Mouse (Mus musculus): ENCODE measurements around the gene B9d2. TPM values are rescaled to one million over a fixed set of nuclear protein-coding genes. Genes with fewer than 3 reads are reported as not detected.

The B9d2 gene
- polyA plus RNA-seq (2015; fragmentation: Nextera tagmentation; extraction: Ambion mirVana) = 40.3 and 41.4 TPM in 2 replicates

DNA sequence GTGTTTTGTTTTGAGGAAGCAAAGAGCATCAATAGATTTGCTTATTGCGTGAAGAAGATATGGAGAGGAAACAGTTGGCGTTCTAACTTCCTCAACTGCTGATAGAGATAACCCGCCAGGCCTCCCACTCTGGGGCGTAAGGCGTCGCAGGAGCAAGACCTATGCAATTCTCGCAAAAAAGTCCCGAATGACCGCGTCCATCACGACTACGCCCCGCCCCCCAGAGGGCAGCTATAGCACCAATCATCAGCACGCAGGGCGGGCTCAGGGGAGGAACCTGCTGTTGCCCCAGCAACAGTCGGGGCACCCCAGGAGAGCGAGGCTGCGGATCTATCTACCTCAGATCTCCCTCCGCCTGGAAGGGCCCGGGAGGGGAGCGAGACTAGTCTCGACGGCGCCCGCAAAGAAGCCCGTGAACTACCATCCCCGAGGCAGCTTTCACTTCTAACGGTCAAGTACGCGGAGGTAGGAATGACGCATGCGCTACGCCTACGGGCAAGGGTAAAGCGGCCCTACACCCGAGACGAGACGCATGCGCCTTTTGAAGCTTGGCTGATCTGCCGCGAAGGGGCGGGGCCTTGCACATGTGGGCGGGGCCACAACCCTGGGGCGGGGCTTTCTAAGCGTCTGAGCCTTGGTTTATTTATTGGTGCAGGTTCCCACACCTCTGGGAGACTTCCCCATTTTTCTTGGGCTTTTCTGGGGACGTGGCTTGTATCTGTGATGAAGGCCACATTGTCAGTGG is at the start of gene B9d2:
B9d2 (plus strand) TSS at position 267 of the 745 bp plus-strand sequence.
- H3K4me3 ChIP-seq (replicated peaks) = peak within 1 kb of the TSS; percentile 60
- H3K4me2 ChIP-seq (replicated peaks) = peak within 1 kb of the TSS; percentile 61
- no peaks in the 10 kb centered on the region for H3K9me3 ChIP-seq
- peak; percentile 96 for ATAC-seq
- H3K36me3 ChIP-seq = peaks cover 6% of the 10 kb centered on the region; the same call in 1 of the 2 replicates
- peak within 1 kb of the TSS; percentile 70 for H3K9ac ChIP-seq (replicated peaks)
- H3K27me3 ChIP-seq = peaks cover 24% of the 10 kb centered on the region
- peak within 1 kb of the TSS; percentile 96 for H3K27ac ChIP-seq
- WGBS = under 1% methylated on average over 46 of the region's 46 CpGs
- H3K4me1 ChIP-seq (replicated peaks) = peaks cover 21% of the 10 kb centered on the region

DNA sequence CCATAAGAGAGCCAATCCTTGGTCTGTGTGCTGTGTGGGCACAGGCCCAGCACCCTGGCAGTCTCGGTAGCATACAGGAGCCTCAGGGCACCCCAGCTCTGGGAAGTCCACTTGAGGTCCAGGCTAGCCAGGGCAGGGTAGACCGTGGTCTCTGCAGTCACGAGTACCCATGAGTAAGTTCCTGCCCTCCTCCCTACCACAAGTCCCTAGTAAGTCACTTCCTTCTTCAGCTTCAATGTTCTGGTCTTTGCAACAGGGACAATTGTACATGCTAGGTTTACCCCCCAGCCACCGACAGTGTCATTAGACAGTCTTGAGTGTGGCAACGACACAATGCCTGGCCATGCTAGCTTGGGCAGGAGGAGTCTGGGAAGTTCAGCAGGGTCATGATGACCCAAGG is 47.9 kb upstream of the B9d2 start:
- ATAC-seq = no peak
- H3K36me3 ChIP-seq = peaks cover 80% of the 10 kb centered on the region
- WGBS = 94% methylated on average over 5 of the region's 5 CpGs

DNA sequence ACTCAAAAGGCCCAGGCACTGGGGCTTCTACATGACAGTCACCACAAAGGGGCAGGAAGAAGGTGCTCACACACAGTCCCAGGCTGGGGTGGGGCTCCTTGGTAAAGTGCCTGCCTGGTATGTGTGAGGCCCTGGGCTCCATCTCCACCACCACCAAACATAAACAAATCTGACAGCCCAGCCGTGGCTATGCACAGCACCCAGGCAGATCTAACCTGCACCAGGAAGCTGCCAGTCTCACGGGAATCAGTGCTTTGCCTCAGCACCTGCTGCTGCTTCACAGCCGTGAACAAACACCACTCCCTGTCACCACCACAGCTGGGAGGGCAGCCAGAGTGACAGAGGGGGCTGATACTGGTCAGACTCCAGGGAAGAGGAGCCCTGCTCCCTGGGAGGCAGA is 44.2 kb upstream of the B9d2 start:
- Histone ChIP-seq H3K27ac (no peak overlapping the region), H3K4me1 (replicated peaks) (no peaks in the 10 kb centered on the region), H3K9ac (replicated peaks) (no peak overlapping the region), H3K4me3 (replicated peaks) (no peak overlapping the region), H3K36me3 (peaks cover 83% of the 10 kb centered on the region), H3K27me3 (no peaks in the 10 kb centered on the region), H3K4me2 (replicated peaks) (no peak overlapping the region), H3K9me3 (no peaks in the 10 kb centered on the region)
- ATAC-seq = no peak
- 92% methylated on average over 3 of the region's 3 CpGs for WGBS

More for the DNA sequence above, 47.9 kb upstream of the B9d2 start:
- no peak overlapping the region for H3K9ac ChIP-seq (replicated peaks)
- peaks cover 5% of the 10 kb centered on the region for H3K4me1 ChIP-seq (replicated peaks)
- no peak overlapping the region for H3K4me2 ChIP-seq (replicated peaks)
- no peak overlapping the region for H3K27ac ChIP-seq
- peaks cover 15% of the 10 kb centered on the region for H3K27me3 ChIP-seq
- no peak overlapping the region for H3K4me3 ChIP-seq (replicated peaks)
- H3K9me3 ChIP-seq = no peaks in the 10 kb centered on the region

DNA sequence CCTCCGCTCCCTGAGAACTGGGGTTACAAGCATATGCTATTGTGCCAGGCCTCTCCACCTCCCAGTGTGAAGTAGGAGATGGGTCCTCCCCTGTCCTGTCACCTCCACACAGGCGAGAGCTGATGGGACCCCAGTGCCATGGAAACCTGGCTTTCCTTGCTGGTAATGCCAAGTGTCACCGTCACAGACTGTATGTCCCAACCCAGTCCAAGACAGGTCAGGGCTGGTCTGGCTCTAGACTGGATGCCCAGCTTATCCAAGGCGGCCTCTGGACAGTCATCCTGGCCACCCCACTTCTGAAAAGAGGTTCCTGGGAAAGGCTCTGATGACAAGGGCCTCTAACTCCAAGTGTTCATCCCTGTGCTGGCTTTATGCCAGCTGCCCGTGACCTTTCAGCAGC is 43.5 kb upstream of the B9d2 start:
- Histone ChIP-seq H3K36me3 (peaks cover 79% of the 10 kb centered on the region), H3K27me3 (no peaks in the 10 kb centered on the region), H3K4me3 (replicated peaks) (no peak overlapping the region), H3K9ac (replicated peaks) (no peak overlapping the region), H3K4me1 (replicated peaks) (no peaks in the 10 kb centered on the region), H3K4me2 (replicated peaks) (no peak overlapping the region), H3K27ac (no peak overlapping the region), H3K9me3 (no peaks in the 10 kb centered on the region)
- 90% methylated on average over 5 of the region's 5 CpGs for WGBS
- no peak for ATAC-seq

DNA sequence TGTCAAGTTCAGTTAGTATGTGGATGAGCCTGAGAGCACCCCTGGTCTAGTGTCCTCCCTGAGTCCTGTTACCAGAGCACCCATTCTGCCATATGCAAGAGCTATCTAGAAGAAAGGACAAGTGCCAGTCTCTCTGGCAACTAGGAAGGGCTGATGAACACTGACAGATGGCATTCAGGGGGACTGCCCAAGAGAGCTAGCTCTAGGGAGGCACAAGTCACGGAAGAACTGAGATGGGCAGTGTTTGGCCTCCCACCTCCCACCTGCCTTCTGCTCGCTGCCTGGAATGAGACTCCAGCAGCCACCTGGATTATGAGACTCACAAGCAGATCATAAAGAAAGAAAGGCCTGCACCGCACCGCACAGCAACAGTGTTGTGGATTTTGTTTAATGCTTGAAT is 40.8 kb upstream of the B9d2 start:
- Histone ChIP-seq H3K9me3 (no peaks in the 10 kb centered on the region), H3K27ac (no peak overlapping the region), H3K27me3 (no peaks in the 10 kb centered on the region), H3K4me3 (replicated peaks) (no peak overlapping the region), H3K36me3 (peaks cover 62% of the 10 kb centered on the region), H3K4me2 (replicated peaks) (no peak overlapping the region), H3K4me1 (replicated peaks) (no peaks in the 10 kb centered on the region), H3K9ac (replicated peaks) (no peak overlapping the region)
- WGBS = 87% methylated on average over 4 of the region's 4 CpGs
- no peak for ATAC-seq

DNA sequence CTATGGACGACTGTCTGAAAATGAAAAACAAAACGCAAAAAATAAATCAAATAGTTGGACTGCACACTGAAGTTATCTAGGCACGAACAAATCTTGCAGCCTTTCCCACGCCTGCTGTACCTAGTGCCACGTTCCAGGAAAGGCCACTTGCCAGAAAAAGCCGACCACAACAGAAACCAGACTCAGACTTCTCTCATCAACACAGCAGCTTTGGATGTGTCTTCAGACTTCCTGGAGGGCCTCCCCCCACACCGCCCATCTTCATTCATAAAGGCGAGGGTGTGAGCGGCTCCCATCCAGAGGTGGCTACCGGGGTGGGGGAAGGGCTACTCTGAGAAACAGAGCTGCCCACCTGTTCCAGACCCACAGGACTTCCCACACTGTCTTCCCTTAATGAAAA is 36.4 kb upstream of the B9d2 start:
- Histone ChIP-seq H3K4me3 (replicated peaks) (no peak overlapping the region), H3K9me3 (no peaks in the 10 kb centered on the region), H3K36me3 (peaks cover 29% of the 10 kb centered on the region), H3K27me3 (no peaks in the 10 kb centered on the region), H3K27ac (no peak overlapping the region), H3K4me2 (replicated peaks) (no peak overlapping the region), H3K9ac (replicated peaks) (no peak overlapping the region), H3K4me1 (replicated peaks) (0 out of 2 replicates have a peak, but pooled peaks cover 3% of the 10 kb centered on the region)
- ATAC-seq = no peak
- 89% methylated on average over 10 of the region's 10 CpGs for WGBS

DNA sequence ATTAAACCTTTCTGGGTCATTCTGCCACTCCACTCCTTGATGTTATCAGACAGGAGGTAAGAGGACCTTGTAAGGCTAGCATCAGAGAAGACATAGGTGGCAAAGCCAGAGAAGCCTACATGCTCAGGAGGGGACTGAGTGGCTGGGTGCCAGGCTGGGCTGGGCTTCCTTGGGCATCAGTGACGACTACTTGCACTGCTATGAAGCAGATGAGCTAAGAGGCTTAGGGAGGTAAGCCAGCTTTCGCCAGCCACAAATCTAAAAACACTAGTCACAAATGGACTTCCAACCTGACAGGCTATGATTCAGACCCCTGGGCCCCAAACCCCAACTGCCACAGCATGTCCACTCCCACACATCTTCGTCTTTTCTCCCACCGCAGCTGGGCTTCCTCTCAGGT is 35.9 kb upstream of the B9d2 start:
- Histone ChIP-seq H3K27me3 (no peaks in the 10 kb centered on the region), H3K4me2 (replicated peaks) (no peak overlapping the region), H3K9me3 (no peaks in the 10 kb centered on the region), H3K36me3 (peaks cover 28% of the 10 kb centered on the region), H3K4me1 (replicated peaks) (0 out of 2 replicates have a peak, but pooled peaks cover 5% of the 10 kb centered on the region), H3K9ac (replicated peaks) (no peak overlapping the region), H3K27ac (no peak overlapping the region), H3K4me3 (replicated peaks) (no peak overlapping the region)
- no peak for ATAC-seq
- 73% methylated on average over 4 of the region's 4 CpGs for WGBS

DNA sequence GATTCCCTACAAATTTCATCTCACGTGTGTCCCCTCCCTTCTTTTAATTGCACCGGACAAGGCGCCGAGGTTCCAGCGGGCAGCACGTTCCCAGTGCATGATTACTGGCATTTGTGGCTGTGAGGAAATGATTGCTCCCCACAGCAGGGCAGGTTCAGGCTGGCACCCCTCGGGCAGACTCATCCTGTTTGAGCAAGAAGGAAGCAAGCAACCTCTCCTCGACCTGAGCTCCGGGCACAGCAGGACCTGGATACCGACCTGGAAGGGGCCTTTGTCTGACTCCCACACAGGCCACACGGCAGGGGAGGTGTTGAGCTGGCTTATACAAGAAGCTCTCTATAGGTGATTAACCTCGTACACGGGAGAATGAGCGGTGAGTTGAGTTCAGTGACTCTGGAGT is 35.5 kb upstream of the B9d2 start:
- H3K27ac ChIP-seq = no peak overlapping the region
- no peak for ATAC-seq
- 48% methylated on average over 14 of the region's 14 CpGs for WGBS

DNA sequence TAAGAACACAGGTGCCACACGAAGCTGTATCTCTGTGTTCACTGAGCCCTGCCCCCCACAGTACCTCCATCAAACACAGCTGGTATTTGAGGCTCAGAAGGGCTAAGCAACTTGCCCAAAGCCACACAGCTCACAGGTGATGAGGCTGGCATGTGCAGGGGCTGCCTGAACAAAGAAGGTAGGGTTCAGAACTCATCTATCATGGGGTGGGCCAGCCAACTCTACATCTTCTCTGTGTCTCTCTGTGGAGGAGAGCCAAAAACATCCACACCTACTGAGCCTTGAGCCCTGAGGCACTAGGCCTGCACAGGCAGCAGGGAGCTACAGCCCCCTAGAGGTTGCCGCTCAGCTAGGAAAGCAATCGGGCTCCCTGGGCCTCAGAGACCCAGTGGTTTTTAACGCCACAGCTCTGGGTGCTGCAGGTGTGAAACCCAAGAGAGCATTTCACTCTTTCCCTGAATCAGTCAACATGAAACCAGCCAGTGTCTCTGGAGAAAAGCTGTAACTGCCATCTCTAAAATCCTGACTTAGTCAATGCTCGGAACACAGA is 32.9 kb upstream of the B9d2 start:
- 61% methylated on average over 5 of the region's 5 CpGs for WGBS
- no peak overlapping the region for H3K4me2 ChIP-seq (replicated peaks)

More for the DNA sequence above, 35.5 kb upstream of the B9d2 start:
- Histone ChIP-seq H3K36me3 (peaks cover 24% of the 10 kb centered on the region), H3K9ac (replicated peaks) (no peak overlapping the region), H3K4me1 (replicated peaks) (0 out of 2 replicates have a peak, but pooled peaks cover 5% of the 10 kb centered on the region), H3K9me3 (no peaks in the 10 kb centered on the region), H3K4me3 (replicated peaks) (no peak overlapping the region), H3K4me2 (replicated peaks) (no peak overlapping the region), H3K27me3 (no peaks in the 10 kb centered on the region)

DNA sequence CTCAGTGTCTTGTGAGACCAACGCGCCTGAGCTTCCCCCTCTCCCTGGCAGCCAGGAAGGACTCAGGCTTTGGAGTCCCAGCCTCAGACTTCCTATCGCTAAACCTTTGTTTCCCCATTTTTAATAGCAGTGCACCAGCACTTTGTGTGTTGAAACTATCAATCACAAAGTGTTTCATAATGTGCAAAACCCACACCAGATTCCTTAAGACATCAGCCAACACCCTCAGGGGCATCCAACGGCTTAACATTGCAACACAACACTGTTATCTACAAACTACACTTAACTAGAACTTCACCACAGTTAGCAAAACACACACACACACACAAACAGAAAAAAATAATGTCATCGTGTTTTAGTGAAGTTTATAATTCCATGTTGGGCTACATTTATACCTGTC is 30.7 kb upstream of the B9d2 start:
- no peaks in the 10 kb centered on the region for H3K27me3 ChIP-seq
- H3K4me3 ChIP-seq (replicated peaks) = no peak overlapping the region
- no peak overlapping the region for H3K4me2 ChIP-seq (replicated peaks)
- H3K9me3 ChIP-seq = no peaks in the 10 kb centered on the region
- H3K9ac ChIP-seq (replicated peaks) = no peak overlapping the region
- H3K36me3 ChIP-seq = peaks cover 6% of the 10 kb centered on the region
- no peak overlapping the region for H3K27ac ChIP-seq
- 89% methylated on average over 5 of the region's 5 CpGs for WGBS
- ATAC-seq = no peak
- H3K4me1 ChIP-seq (replicated peaks) = 0 out of 2 replicates have a peak, but pooled peaks cover 5% of the 10 kb centered on the region

More for the DNA sequence above, 32.9 kb upstream of the B9d2 start:
- H3K4me1 ChIP-seq (replicated peaks) = 0 out of 2 replicates have a peak, but pooled peaks cover 5% of the 10 kb centered on the region
- no peak overlapping the region for H3K9ac ChIP-seq (replicated peaks)
- H3K36me3 ChIP-seq = peaks cover 7% of the 10 kb centered on the region
- H3K27ac ChIP-seq = no peak overlapping the region
- no peak for ATAC-seq
- H3K9me3 ChIP-seq = no peaks in the 10 kb centered on the region
- H3K27me3 ChIP-seq = no peaks in the 10 kb centered on the region
- no peak overlapping the region for H3K4me3 ChIP-seq (replicated peaks)

DNA sequence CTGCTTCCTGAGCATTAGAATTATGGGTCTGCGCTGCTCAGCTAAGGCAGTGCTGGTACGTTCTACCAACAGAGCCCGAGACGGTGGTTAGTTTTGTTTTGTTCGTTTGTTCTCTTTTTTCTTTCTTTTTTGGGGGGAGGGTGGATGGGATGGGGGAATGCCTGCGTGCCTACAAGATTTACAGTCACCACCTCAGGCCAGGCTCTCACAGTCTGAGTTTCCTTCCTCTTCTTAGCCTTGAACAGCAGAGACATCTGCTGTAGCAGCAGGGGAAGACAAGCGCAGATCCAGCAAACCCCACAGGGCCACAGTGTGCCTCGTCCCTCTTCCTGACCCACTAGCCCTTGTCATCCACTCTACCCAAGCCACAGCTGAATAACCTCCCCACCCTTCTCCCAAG is 29.3 kb upstream of the B9d2 start:
- WGBS = 92% methylated on average over 8 of the region's 8 CpGs
- ATAC-seq = no peak

DNA sequence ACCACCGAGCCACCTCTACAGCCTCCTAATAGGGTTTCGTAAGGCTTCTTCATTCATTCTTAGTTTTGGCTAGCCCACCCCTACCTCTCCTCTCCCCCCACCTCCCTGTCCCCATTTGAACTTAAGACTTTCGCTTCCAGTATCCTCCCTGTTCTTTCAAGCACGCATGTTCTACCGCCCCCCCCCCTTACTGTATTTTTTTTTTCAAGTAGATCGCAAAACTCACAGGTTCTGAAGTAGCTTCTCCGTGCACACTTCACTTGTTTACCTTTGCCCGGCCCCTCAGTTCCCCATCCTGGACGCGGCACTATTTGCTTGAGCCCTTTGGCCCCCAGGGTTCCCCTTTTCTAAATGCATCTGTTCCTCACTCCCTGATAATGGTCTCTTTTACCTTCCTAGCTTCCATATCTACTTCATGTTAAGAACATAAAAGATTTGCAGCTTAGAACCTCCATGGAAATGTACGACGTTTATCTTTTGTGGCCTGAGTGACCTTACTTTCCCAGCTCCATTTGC is 28.3 kb upstream of the B9d2 start:
- Histone ChIP-seq H3K9ac (replicated peaks) (no peak overlapping the region), H3K9me3 (no peaks in the 10 kb centered on the region), H3K4me3 (replicated peaks) (no peak overlapping the region), H3K27ac (no peak overlapping the region), H3K4me1 (replicated peaks) (peaks cover 20% of the 10 kb centered on the region), H3K36me3 (no peaks in the 10 kb centered on the region; the same call in 1 of the 2 replicates), H3K27me3 (no peaks in the 10 kb centered on the region), H3K4me2 (replicated peaks) (no peak overlapping the region)
- no peak for ATAC-seq
- 91% methylated on average over 12 of the region's 12 CpGs for WGBS

More for the DNA sequence above, 29.3 kb upstream of the B9d2 start:
- Histone ChIP-seq H3K9ac (replicated peaks) (no peak overlapping the region), H3K9me3 (no peaks in the 10 kb centered on the region), H3K4me2 (replicated peaks) (no peak overlapping the region), H3K27ac (no peak overlapping the region), H3K4me3 (replicated peaks) (no peak overlapping the region), H3K27me3 (no peaks in the 10 kb centered on the region), H3K36me3 (no peaks in the 10 kb centered on the region; the same call in 1 of the 2 replicates), H3K4me1 (replicated peaks) (peaks cover 11% of the 10 kb centered on the region)

Data from midbrain, embryonic 13.5 days (tissue).